Mouse (Mus musculus) cerebellum, postnatal 25 days (tissue): ENCODE measurements around the gene Abhd14b.

Experiments used
- DNase-seq, 2 experiments: peaks; one replicate each; pipeline ENCODE4 v3.0.0; 2021; ENCODE audit warnings: mixed read lengths in 2 of 2

Gene Abhd14b

GRCm38 (mm10) chr9:106430015-106430264, 17.3 kb upstream of the Abhd14b start:
- no peak for DNase-seq

DNA sequence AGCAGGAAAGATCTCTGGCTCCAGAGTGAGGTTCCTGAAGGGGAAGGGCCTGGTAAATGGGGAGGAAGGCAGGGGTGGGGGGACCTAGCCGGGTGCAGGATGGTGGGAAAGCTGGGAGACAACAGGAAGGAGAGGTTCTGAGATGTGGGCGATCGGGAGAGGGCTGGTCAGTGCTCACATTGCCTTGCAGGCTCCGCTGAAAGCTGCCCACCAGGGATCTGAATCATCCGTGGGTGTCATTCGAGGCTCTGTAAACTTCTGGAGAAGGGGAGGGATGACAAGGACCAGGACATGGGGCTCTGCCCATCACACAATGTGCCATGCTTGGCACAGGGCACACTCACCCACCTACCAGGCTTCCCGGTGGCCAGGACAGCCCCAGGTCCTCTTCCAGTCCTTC, 13.9 kb upstream of the Abhd14b start:
- no peak for DNase-seq

GRCm38 (mm10) chr9:106436566-106436965, 10.7 kb upstream of the Abhd14b start:
- DNase-seq, result no peak

GRCm38 (mm10) chr9:106442680-106443079, 4.6 kb upstream of the Abhd14b start:
- DNase-seq, result peak in 1 of 2 experiments; percentile 16

DNA sequence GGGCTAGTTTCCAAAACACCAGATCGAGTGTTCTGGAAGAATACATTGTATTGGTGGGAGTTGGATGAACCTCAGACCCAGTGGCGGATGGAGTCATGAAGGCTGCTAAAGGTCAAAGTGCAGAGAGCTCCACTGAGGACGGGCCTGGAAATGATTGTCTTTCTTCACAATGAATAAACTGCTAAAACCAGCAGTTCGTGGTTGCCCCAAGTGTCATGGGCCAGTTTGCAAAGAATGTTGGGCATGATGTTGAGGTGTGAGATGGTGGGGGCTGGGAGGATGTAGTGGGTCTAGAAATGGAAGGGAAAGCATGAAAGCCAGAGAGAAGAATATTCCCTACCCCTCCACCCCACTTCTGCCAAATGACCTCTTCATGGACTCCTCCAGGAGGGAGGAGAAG, 2.4 kb upstream of the Abhd14b start:
- DNase-seq, result no peak

DNA sequence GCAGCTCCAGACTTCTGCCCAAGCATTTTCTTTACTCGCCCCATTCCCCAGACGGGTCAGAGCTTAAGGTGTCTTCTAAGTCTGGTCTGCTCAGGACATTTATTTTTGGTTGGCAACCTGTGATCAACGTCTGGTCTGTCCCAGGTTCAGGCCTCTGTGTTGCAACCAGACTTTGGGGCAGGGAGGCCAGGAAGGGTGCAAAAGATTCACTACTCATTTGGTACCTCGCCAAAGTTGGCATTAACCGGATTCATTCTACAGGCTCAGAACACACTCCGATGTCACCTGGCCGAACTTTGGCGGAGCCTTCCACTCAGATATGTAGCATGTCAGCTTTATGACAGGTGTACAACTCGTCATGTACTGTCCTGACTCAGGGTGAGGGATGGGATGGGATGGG, 692 bp downstream of the Abhd14b start:
- DNase-seq, result peak in 1 of 2 experiments; percentile 50

- peak; percentile 87 to 89 for DNase-seq
These were observed 1.3 kb downstream of the Abhd14b start for GRCm38 (mm10) chr9:106448498-106449031.

GRCm38 (mm10) chr9:106449947-106450346, 2.7 kb downstream of the Abhd14b start:
- DNase-seq, result peak; percentile 56 to 57

GRCm38 (mm10) chr9:106450661-106451060, 3.4 kb downstream of the Abhd14b start:
- peak; percentile 77 to 87 for DNase-seq

DNA sequence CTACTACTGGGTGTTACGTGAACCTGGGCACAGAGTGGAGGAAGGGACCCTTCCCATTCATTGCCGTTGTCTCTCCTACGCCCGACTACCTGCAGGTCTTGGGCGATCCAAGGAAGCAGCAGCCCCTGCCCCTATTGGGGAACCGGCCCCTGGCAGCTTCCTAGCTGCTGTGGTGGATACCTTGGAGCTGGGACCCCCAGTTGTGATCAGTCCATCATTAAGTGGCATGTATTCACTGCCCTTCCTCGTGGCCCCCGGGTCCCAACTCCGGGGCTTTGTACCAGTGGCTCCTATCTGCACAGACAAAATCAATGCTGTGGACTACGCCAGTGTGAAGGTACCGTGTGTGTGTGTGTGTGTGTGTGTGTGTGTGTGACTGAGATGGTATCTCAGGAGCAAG, 4.0 kb downstream of the Abhd14b start:
- peak in 1 of 2 experiments; percentile 18 for DNase-seq

DNA sequence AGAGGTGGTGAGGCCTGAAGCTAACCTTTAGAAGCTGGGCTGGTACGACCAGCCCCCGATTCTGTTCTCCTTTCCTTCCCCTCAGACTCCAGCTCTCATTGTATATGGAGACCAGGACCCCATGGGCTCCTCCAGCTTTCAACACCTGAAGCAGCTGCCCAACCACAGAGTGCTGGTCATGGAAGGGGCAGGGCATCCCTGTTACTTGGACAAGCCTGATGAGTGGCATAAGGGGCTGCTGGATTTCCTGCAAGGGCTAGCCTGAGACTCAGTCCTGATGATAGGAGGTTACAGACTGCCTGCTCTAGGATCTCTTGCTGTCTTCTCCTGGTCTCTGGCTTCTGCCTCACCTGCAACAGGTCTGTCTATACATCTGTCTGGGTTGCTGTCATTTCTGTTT, 4.6 kb downstream of the Abhd14b start:
- peak in 1 of 2 experiments; percentile 41 for DNase-seq

GRCm38 (mm10) chr9:106452351-106452750, 5.1 kb downstream of the Abhd14b start:
- DNase-seq, result no peak

- peak; percentile 90 to 94 for DNase-seq
These were observed 5.6 kb downstream of the Abhd14b start for GRCm38 (mm10) chr9:106452821-106453220.

DNA sequence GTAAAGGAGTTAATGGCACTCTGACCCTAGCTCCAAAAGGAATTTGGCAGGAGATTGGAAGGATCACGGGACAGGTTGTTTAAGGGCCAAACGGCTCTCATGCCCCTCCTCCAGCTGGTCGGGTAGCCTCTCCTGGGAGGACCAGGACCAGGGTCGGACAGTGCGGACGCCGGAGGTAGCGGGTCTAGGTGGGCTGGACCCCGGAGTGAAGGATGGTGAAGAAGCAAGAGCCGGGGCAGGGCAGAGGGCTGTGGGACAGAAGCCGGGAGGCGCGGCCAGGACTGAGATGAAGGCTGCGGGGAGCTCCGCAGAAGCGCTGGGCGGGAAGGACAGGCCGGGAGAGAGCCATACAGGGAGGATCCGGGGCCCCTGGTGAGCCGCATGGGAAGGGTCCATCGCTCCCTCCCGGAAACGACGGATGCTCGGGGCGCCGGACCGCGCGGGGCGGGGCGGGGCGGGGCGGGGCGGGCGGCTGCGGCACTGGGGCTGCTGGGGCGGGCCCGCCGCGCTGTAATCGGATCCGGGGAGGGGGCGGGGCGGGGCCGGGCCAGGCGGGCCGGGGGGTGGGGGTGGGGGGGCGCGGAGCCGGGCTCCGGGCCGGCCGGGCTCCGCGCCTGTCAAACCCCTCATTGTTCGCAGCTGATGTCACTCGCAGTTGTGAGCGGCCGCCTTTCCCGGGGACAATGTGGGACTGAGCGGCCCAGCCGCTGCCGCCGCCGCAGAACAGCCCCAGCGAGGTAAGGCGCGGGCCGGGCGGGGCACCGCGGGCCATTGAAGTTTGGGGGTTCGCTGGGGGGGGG, 6.2 kb downstream of the Abhd14b start, which contains the start of gene Pcbp4:
TSS of gene Pcbp4 (plus strand) at position 21 of the 800 bp plus-strand sequence.
- peak; percentile 80 to 82 for DNase-seq

GRCm38 (mm10) chr9:106454071-106454761, 7.0 kb downstream of the Abhd14b start:
- peak; percentile 58 to 70 for DNase-seq

DNA sequence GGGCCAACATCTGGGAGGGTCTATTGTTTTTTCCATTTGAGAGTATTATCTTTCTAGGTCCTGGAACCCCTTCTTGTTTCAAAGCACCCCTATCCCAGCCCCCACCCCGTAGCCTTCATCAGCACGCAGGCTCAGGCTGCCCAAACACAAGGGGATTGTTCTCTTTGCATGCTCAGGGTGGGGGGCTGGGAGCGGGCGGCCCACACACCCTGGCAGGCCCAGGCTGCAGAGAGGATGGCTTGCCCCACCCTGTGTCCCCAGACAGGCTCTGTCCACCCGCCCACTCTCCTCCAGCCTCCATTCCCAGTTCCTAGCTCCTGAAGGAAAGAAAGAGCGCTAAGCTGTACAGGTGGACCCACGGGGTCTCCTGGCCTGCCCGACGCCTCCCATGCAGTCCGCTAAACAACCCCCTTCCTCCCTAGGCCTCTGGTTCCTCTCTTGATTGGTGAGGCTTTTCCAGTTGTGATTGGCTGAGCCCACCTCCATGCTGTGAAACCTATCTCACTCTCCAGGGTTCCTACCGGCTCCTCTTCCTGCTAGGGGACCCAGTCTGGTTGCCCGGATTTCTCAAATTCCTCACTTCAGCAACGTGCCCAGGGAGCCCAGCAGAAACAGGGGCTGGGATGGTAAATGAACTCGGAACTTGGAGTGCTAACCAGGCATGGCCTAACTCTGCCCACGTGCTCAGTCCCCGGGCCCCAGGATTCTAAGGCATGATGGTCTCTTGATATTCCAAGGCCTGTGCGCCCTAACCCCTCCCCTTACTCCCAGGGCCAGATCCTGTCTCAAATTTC, 7.8 kb downstream of the Abhd14b start:
- peak; percentile 41 to 49 for DNase-seq

DNA sequence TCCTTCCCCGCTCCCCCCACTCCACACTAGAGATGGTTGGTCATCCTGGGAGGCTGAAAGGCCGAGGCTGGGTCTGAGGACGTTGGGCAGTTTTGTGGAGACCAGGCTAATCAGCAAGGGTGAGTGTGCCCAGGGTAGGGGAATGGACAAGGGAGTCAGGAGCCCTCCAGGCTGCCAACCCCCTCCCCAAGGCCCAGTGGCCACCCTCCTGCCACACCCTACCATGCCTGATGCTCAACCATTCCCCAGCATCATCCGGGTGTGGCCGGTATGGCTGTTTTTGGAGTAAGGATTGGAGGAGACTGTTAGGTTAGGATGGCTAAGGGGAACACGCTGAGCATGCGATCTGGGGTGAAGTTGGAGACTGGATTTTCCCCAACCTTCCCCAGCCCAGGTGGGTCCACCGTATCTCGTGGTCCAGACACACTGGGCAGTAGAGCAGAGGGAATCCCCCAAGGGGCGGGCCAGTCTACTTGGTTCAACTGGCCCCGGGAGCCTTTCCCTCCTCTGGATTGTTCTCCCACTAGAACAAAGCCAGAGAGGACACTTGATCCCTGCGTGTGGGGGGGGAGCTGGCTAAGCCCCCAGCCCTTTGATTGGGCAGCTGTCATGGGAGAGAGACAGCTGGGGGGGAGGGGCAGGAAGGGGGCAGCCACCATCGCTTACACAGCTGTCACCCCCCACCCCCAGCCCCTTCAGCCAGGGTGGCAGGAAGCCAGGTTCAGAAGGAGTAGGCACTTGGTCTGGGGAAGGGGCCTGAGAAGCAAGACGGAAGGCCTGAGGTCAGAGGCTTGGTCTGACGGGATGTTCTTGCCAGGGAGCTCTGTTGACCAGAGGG, 9.3 kb downstream of the Abhd14b start:
- peak; percentile 38 to 61 for DNase-seq

DNA sequence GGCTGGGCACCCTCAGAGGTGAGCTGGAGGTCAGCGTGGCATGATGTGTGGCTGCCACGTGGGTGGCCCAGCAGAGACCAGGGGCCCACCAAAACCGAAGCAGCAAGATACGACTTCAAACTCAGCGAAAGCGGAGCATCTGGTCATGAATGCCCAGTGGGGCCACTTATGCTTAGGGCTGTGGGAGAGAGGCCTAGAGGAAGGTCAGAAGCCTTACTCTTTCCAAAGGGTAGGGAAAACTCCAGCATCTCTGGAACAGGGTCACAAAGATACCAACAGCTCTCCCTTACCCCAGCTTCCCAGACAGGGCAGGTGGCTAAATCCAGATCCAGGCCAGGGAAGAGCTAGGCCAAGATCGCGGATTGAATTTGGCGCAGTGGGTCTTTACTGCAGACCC, 9.9 kb downstream of the Abhd14b start:
- peak in 1 of 2 experiments; percentile 37 for DNase-seq

DNA sequence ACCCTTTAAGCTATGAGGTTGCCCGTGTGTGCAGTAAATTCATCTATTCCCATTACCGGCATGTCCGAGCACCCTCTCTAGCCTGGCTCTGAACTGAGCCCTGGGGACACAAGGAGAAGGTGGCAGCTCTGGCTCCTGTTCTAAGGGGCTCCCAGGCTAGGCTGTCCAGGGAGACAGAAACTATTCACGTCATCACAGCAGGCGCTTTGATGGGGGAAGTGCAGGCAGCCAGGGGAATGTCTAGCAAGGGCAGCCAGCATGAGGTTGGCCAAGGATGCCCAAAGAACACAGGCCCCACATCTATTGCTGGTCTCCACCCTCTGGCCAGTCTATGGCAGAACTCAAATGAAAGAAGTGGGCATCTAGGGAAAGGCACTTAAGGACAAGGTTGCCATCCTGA, 10.7 kb downstream of the Abhd14b start:
- peak; percentile 48 to 51 for DNase-seq

- peak in 1 of 2 experiments; percentile 68 for DNase-seq
These were observed 12.7 kb downstream of the Abhd14b start for GRCm38 (mm10) chr9:106459946-106460345.

DNA sequence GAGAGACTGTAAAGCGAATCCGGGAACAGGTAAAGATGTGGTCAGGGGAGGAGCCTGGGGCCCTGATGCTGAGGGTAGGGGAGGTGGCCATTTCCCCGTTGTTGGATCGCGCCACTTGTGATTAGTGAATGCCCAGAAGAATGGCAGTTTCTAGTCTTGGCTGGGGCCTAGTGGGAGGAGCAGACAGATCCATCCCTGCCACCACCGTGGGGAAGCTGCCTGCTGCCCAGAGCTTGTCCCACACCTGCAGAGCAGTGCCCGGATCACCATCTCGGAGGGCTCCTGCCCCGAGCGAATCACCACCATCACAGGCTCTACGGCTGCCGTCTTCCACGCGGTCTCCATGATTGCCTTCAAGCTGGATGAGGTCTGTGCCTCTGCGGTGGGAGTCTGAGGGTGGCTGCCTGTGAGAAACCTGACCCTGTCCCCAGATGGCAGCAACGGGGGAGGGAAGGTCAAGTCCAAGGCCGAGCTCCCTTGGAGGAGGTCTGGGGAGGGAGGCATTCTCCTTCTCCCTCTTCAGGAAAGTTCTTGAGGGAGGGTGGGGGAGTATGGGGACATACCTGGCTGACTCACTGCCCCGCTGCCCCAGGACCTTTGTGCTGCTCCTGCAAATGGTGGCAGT, 13.3 kb downstream of the Abhd14b start:
- DNase-seq, result peak; percentile 85 to 87

DNA sequence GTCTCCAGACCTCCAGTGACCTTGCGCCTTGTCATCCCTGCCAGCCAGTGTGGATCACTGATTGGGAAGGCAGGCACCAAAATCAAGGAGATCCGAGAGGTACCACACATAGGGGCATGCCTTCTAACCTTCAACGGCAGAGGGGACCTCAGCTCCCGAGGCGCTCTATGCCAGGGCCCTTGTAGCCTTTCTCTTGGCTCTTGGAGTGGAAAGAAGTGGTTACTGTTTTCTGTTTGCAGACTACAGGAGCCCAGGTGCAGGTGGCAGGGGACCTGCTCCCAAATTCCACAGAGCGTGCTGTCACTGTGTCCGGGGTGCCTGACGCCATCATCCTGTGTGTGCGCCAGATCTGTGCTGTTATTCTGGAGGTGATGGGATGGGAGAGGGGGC, 13.8 kb downstream of the Abhd14b start:
- DNase-seq, result peak; percentile 51 to 57
